8 mouse cellular contexts compared by ENCODE assay signal in genomic region chr17:25728009-25728270, GRCm38 (mm10). TPM values are rescaled to one million over a fixed set of nuclear protein-coding genes. Genes with fewer than 3 reads are reported as not detected.
DNase-seq lines count a peak whose midpoint lies in the region; ATAC-seq and TF ChIP-seq lines count a peak whose summit lies in the region.

No protein-coding gene starts in this region.

- H3K9me3 ChIP-seq in lung, embryonic 16.5 days (ENCODE audit: control insufficient read depth, low read length) = no peaks in the 10 kb centered on the region
- H3K9me3 ChIP-seq in intestine, postnatal 0 days (ENCODE audit: control insufficient read depth) = no peaks in the 10 kb centered on the region

- no peak for TF ChIP-seq CTCF in intestine, postnatal 0 days (IDR thresholded peaks at IDR 0.05; ENCODE audit: low read depth)
- no peak for TF ChIP-seq CTCF in olfactory bulb, adult 2 months (IDR thresholded peaks at IDR 0.05; ENCODE audit: insufficient read depth, low read depth, low read length)

- H3K4me2 ChIP-seq in lung, embryonic 16.5 days (ENCODE audit: low read depth, low read length) = peak overlapping the region; percentile 96
- H3K4me2 ChIP-seq in intestine, postnatal 0 days (replicated peaks; ENCODE audit: low read depth) = peak overlapping the region; percentile 89

- peak; percentile 54 for DNase-seq in adrenal gland, postnatal 14 days
- no peak for DNase-seq in adrenal gland, adult 18-20 months (ENCODE audit: low spot score in 2 of 2)
- no peak for DNase-seq in lung, adult 18-20 months
- no peak for DNase-seq in right cerebral cortex, adult 18-20 months

- H3K4me3 ChIP-seq in lung, embryonic 16.5 days (ENCODE audit: low read length) = peak overlapping the region; percentile 79
- H3K4me3 ChIP-seq in intestine, postnatal 0 days (ENCODE audit: low read depth, low read length) = peak overlapping the region; percentile 59
- peak overlapping the region; percentile 98 for H3K4me3 ChIP-seq in olfactory bulb, adult 2 months (ENCODE audit: insufficient read depth, low read depth, low read length)

- H3K4me1 ChIP-seq in lung, embryonic 16.5 days (replicated peaks; ENCODE audit: control insufficient read depth, insufficient read depth, low read length) = peaks cover 15% of the 10 kb centered on the region
- H3K4me1 ChIP-seq in intestine, postnatal 0 days (replicated peaks; ENCODE audit: control insufficient read depth, insufficient read depth, low read length) = peaks cover 4% of the 10 kb centered on the region; the same call in 1 of the 2 replicates
- H3K4me1 ChIP-seq in olfactory bulb, adult 2 months (ENCODE audit: control insufficient read depth, insufficient read depth, low read length) = peaks cover 19% of the 10 kb centered on the region

- TF ChIP-seq POLR2A in olfactory bulb, adult 2 months (IDR thresholded peaks at IDR 0.05; ENCODE audit: insufficient read depth, low read depth, low read length) = no peak

- 11% methylated on average over 4 of the region's 4 CpGs for WGBS in lung, embryonic 16.5 days
- 12% methylated on average over 4 of the region's 4 CpGs for WGBS in intestine, postnatal 0 days
- WGBS in olfactory bulb, adult 2 months = 18% methylated on average over 4 of the region's 4 CpGs

- H3K9ac ChIP-seq in lung, embryonic 16.5 days (ENCODE audit: low read length) = peak overlapping the region; percentile 93
- H3K9ac ChIP-seq in intestine, postnatal 0 days (ENCODE audit: low read depth, low read length) = peak overlapping the region; percentile 72

- peaks cover 17% of the 10 kb centered on the region for H3K36me3 ChIP-seq in lung, embryonic 16.5 days (ENCODE audit: control insufficient read depth, insufficient read depth, low read length)
- H3K36me3 ChIP-seq in intestine, postnatal 0 days (ENCODE audit: control insufficient read depth, insufficient read depth) = peaks cover 3% of the 10 kb centered on the region; the same call in 1 of the 2 replicates

- H3K27me3 ChIP-seq in lung, embryonic 16.5 days (ENCODE audit: control insufficient read depth, insufficient read depth, low read depth, low read length) = no peaks in the 10 kb centered on the region
- H3K27me3 ChIP-seq in intestine, postnatal 0 days (replicated peaks; ENCODE audit: control insufficient read depth, insufficient read depth, low read length) = no peaks in the 10 kb centered on the region

- H3K27ac ChIP-seq in lung, embryonic 16.5 days (ENCODE audit: low read length) = peak overlapping the region; percentile 45
- no peak overlapping the region for H3K27ac ChIP-seq in intestine, postnatal 0 days (ENCODE audit: low read depth, low read length)
- peak overlapping the region; percentile 73 for H3K27ac ChIP-seq in olfactory bulb, adult 2 months (ENCODE audit: insufficient read depth, low read depth, low read length)

- no peak for ATAC-seq in lung, embryonic 16.5 days (ENCODE audit: low read depth)
- ATAC-seq in intestine, postnatal 0 days = no peak
- no peak for ATAC-seq in megakaryocyte progenitor cell, adult 5-6 weeks (replicated peaks; ENCODE audit: poor library complexity)

RNA-seq across cellular contexts. Expression of gene Rpusd1, which starts 0.5 kb away (rescaled TPM):
- total RNA-seq in adrenal gland, postnatal 14 days (2021) = 9.9 and 10.7 TPM in 2 replicates
- total RNA-seq in adrenal gland, adult 18-20 months (2021) = 10 to 100 TPM; 10.2 to 12.8 TPM
- polyA plus RNA-seq in lung, embryonic 16.5 days (2015; fragmentation: Nextera tagmentation; extraction: Ambion mirVana) = 25.0 and 26.6 TPM in 2 replicates
- polyA plus RNA-seq in intestine, postnatal 0 days (2015; fragmentation: Nextera tagmentation; extraction: Ambion mirVana) = 6.7 and 7.2 TPM in 2 replicates
- not detected in 2 replicates for polyA plus RNA-seq in olfactory bulb, adult 2 months (2012; ENCODE audit: insufficient read depth, insufficient read length, low replicate concordance, missing spikeins)
- 5.5 and 5.7 TPM in 2 replicates for total RNA-seq in megakaryocyte progenitor cell, adult 5-6 weeks (2015)
- total RNA-seq in megakaryocyte progenitor cell, adult 5-6 weeks (2017) = 1.6 and 6.0 TPM in 2 replicates

RNA-seq across cellular contexts. Expression of gene Chtf18, which starts 0.7 kb away (rescaled TPM):
- total RNA-seq in adrenal gland, postnatal 14 days (2021) = 4.4 and 5.0 TPM in 2 replicates
- total RNA-seq in adrenal gland, adult 18-20 months (2021) = 1 to 10 TPM; 2.6 to 2.7 TPM
- polyA plus RNA-seq in lung, embryonic 16.5 days (2015; fragmentation: Nextera tagmentation; extraction: Ambion mirVana) = 32.2 and 37.0 TPM in 2 replicates
- 4.3 and 6.1 TPM in 2 replicates for polyA plus RNA-seq in intestine, postnatal 0 days (2015; fragmentation: Nextera tagmentation; extraction: Ambion mirVana)
- not detected in 2 replicates for polyA plus RNA-seq in olfactory bulb, adult 2 months (2012; ENCODE audit: insufficient read depth, insufficient read length, low replicate concordance, missing spikeins)
- total RNA-seq in megakaryocyte progenitor cell, adult 5-6 weeks (2015) = 12.9 and 19.0 TPM in 2 replicates
- 27.0 and 30.2 TPM in 2 replicates for total RNA-seq in megakaryocyte progenitor cell, adult 5-6 weeks (2017)

RNA-seq across cellular contexts. Expression of gene Mslnl, which starts 7.9 kb away (rescaled TPM):
- not detected in 2 replicates for total RNA-seq in adrenal gland, postnatal 14 days (2021)
- total RNA-seq in adrenal gland, adult 18-20 months (2021) = not detected
- 1.4 TPM in 2 replicates for polyA plus RNA-seq in lung, embryonic 16.5 days (2015; fragmentation: Nextera tagmentation; extraction: Ambion mirVana)
- polyA plus RNA-seq in intestine, postnatal 0 days (2015; fragmentation: Nextera tagmentation; extraction: Ambion mirVana) = not detected in 2 replicates
- polyA plus RNA-seq in olfactory bulb, adult 2 months (2012; ENCODE audit: insufficient read depth, insufficient read length, low replicate concordance, missing spikeins) = not detected in 2 replicates
- total RNA-seq in megakaryocyte progenitor cell, adult 5-6 weeks (2015) = not detected in 2 replicates
- not detected in 2 replicates for total RNA-seq in megakaryocyte progenitor cell, adult 5-6 weeks (2017)

RNA-seq across cellular contexts. Expression of gene Gng13, which starts 11.0 kb away (rescaled TPM):
- not detected in 2 replicates for total RNA-seq in adrenal gland, postnatal 14 days (2021)
- 1 to 10 TPM in 1 of 2 experiments, not detected in 1; 1.1 TPM for total RNA-seq in adrenal gland, adult 18-20 months (2021)
- 2.5 and 2.8 TPM in 2 replicates for polyA plus RNA-seq in lung, embryonic 16.5 days (2015; fragmentation: Nextera tagmentation; extraction: Ambion mirVana)
- polyA plus RNA-seq in intestine, postnatal 0 days (2015; fragmentation: Nextera tagmentation; extraction: Ambion mirVana) = 0.92 and 0.95 TPM in 2 replicates
- not detected in 2 replicates for polyA plus RNA-seq in olfactory bulb, adult 2 months (2012; ENCODE audit: insufficient read depth, insufficient read length, low replicate concordance, missing spikeins)
- not detected in 2 replicates for total RNA-seq in megakaryocyte progenitor cell, adult 5-6 weeks (2015)
- total RNA-seq in megakaryocyte progenitor cell, adult 5-6 weeks (2017) = 0.34 TPM in 1 of 2 replicates, not detected in the other

RNA-seq across cellular contexts. Expression of gene Msln, which starts 26.2 kb away (rescaled TPM):
- 13.0 and 14.3 TPM in 2 replicates for total RNA-seq in adrenal gland, postnatal 14 days (2021)
- total RNA-seq in adrenal gland, adult 18-20 months (2021) = 10 to 100 TPM in 1 of 2 experiments, 1 to 10 TPM in 1; 6.5 to 11.5 TPM
- 42.8 and 68.0 TPM in 2 replicates for polyA plus RNA-seq in lung, embryonic 16.5 days (2015; fragmentation: Nextera tagmentation; extraction: Ambion mirVana)
- polyA plus RNA-seq in intestine, postnatal 0 days (2015; fragmentation: Nextera tagmentation; extraction: Ambion mirVana) = 48.2 and 57.0 TPM in 2 replicates
- not detected in 2 replicates for polyA plus RNA-seq in olfactory bulb, adult 2 months (2012; ENCODE audit: insufficient read depth, insufficient read length, low replicate concordance, missing spikeins)
- total RNA-seq in megakaryocyte progenitor cell, adult 5-6 weeks (2015) = 0.46 TPM in 1 of 2 replicates, not detected in the other
- total RNA-seq in megakaryocyte progenitor cell, adult 5-6 weeks (2017) = not detected in 2 replicates
